Mouse (Mus musculus): Measurements from ENCODE around the gene Olfr572. TPM values are rescaled to one million over a fixed set of nuclear protein-coding genes. Genes with fewer than 3 reads are reported as not detected.
A peak's percentile ranks its signal among the peaks of the same experiment; 100 is the strongest.

The Olfr572 gene
- not detected in 2 replicates for polyA plus RNA-seq (2012; rRNA removed)

GRCm38 (mm10) chr7:102924109-102924508, at the start of gene Olfr572:
TSS of gene Olfr572 (plus strand) at chr7:102924409.
- TF ChIP-seq POLR2A (IDR thresholded peaks at IDR 0.05; ENCODE audit: borderline replicate concordance, insufficient read depth, low read length) = no peak
- TF ChIP-seq CTCF (IDR thresholded peaks at IDR 0.05; ENCODE audit: borderline replicate concordance, insufficient read depth, low read depth, low read length) = no peak
- 49% methylated on average over 1 of the region's 1 CpGs for WGBS
- DNase-seq = no peak
- Histone ChIP-seq H3K4me3 (replicated peaks; ENCODE audit: insufficient read depth, low read depth, low read length) (no peak within 1 kb of the TSS), H3K4me1 (ENCODE audit: control insufficient read depth, insufficient read depth, low read length) (no peaks in the 10 kb centered on the region), H3K27me3 (ENCODE audit: control insufficient read depth, insufficient read depth, low read length) (no peaks in the 10 kb centered on the region), H3K27ac (ENCODE audit: insufficient read depth, low read length) (no peak within 1 kb of the TSS)

GRCm38 (mm10) chr7:102876822-102877221, 47.4 kb upstream of the Olfr572 start, which contains the start of gene Olfr568:
TSS of gene Olfr568 (plus strand) at chr7:102877122.
- Histone ChIP-seq H3K27me3 (ENCODE audit: control insufficient read depth, insufficient read depth, low read length) (no peaks in the 10 kb centered on the region), H3K27ac (ENCODE audit: insufficient read depth, low read length) (no peak within 1 kb of the TSS), H3K4me1 (ENCODE audit: control insufficient read depth, insufficient read depth, low read length) (no peaks in the 10 kb centered on the region), H3K4me3 (replicated peaks; ENCODE audit: insufficient read depth, low read depth, low read length) (no peak within 1 kb of the TSS)
- no peak for DNase-seq
- no peak for TF ChIP-seq CTCF (IDR thresholded peaks at IDR 0.05; ENCODE audit: borderline replicate concordance, insufficient read depth, low read depth, low read length)
- TF ChIP-seq POLR2A (IDR thresholded peaks at IDR 0.05; ENCODE audit: borderline replicate concordance, insufficient read depth, low read length) = no peak

- Histone ChIP-seq H3K4me1 (ENCODE audit: control insufficient read depth, insufficient read depth, low read length) (no peaks in the 10 kb centered on the region), H3K27me3 (ENCODE audit: control insufficient read depth, insufficient read depth, low read length) (no peaks in the 10 kb centered on the region), H3K27ac (ENCODE audit: insufficient read depth, low read length) (no peak within 1 kb of the TSS), H3K4me3 (replicated peaks; ENCODE audit: insufficient read depth, low read depth, low read length) (no peak within 1 kb of the TSS)
- TF ChIP-seq CTCF (IDR thresholded peaks at IDR 0.05; ENCODE audit: borderline replicate concordance, insufficient read depth, low read depth, low read length) (no peak), POLR2A (IDR thresholded peaks at IDR 0.05; ENCODE audit: borderline replicate concordance, insufficient read depth, low read length) (no peak)
- 59% methylated on average over 3 of the region's 3 CpGs for WGBS
- DNase-seq = no peak
Observed at GRCm38 (mm10) chr7:102890782-102891181, 33.4 kb upstream of the Olfr572 start, which contains the start of gene Olfr569. TSS of gene Olfr569 (minus strand) at chr7:102890882.

GRCm38 (mm10) chr7:102915261-102915660, 8.9 kb upstream of the Olfr572 start:
- H3K4me1 ChIP-seq (ENCODE audit: control insufficient read depth, insufficient read depth, low read length) = no peaks in the 10 kb centered on the region
- no peak overlapping the region for H3K27ac ChIP-seq (ENCODE audit: insufficient read depth, low read length)
- H3K27me3 ChIP-seq (ENCODE audit: control insufficient read depth, insufficient read depth, low read length) = no peaks in the 10 kb centered on the region
- no peak for TF ChIP-seq CTCF (IDR thresholded peaks at IDR 0.05; ENCODE audit: borderline replicate concordance, insufficient read depth, low read depth, low read length)
- no peak for TF ChIP-seq POLR2A (IDR thresholded peaks at IDR 0.05; ENCODE audit: borderline replicate concordance, insufficient read depth, low read length)
- WGBS = 55% methylated on average over 1 of the region's 1 CpGs
- DNase-seq = no peak
- no peak overlapping the region for H3K4me3 ChIP-seq (replicated peaks; ENCODE audit: insufficient read depth, low read depth, low read length)

GRCm38 (mm10) chr7:102916405-102916804, 7.8 kb upstream of the Olfr572 start:
- Histone ChIP-seq H3K4me1 (ENCODE audit: control insufficient read depth, insufficient read depth, low read length) (no peaks in the 10 kb centered on the region), H3K27me3 (ENCODE audit: control insufficient read depth, insufficient read depth, low read length) (no peaks in the 10 kb centered on the region), H3K4me3 (replicated peaks; ENCODE audit: insufficient read depth, low read depth, low read length) (no peak overlapping the region), H3K27ac (ENCODE audit: insufficient read depth, low read length) (no peak overlapping the region)
- TF ChIP-seq CTCF (IDR thresholded peaks at IDR 0.05; ENCODE audit: borderline replicate concordance, insufficient read depth, low read depth, low read length) (no peak), POLR2A (IDR thresholded peaks at IDR 0.05; ENCODE audit: borderline replicate concordance, insufficient read depth, low read length) (no peak)
- DNase-seq = no peak
- WGBS = 78% methylated on average over 5 of the region's 5 CpGs

- Histone ChIP-seq H3K4me1 (ENCODE audit: control insufficient read depth, insufficient read depth, low read length) (no peaks in the 10 kb centered on the region), H3K27me3 (ENCODE audit: control insufficient read depth, insufficient read depth, low read length) (no peaks in the 10 kb centered on the region), H3K27ac (ENCODE audit: insufficient read depth, low read length) (no peak within 1 kb of the TSS), H3K4me3 (replicated peaks; ENCODE audit: insufficient read depth, low read depth, low read length) (no peak within 1 kb of the TSS)
- WGBS = 71% methylated on average over 4 of the region's 4 CpGs
- no peak for TF ChIP-seq POLR2A (IDR thresholded peaks at IDR 0.05; ENCODE audit: borderline replicate concordance, insufficient read depth, low read length)
- no peak for TF ChIP-seq CTCF (IDR thresholded peaks at IDR 0.05; ENCODE audit: borderline replicate concordance, insufficient read depth, low read depth, low read length)
- no peak for DNase-seq
Observed at GRCm38 (mm10) chr7:102917032-102917875, 7.0 kb upstream of the Olfr572 start, which contains the start of gene Olfr571. TSS of gene Olfr571 (minus strand) at chr7:102917536.

- WGBS = 8% methylated on average over 1 of the region's 1 CpGs
- Histone ChIP-seq H3K4me1 (ENCODE audit: control insufficient read depth, insufficient read depth, low read length) (no peaks in the 10 kb centered on the region), H3K4me3 (replicated peaks; ENCODE audit: insufficient read depth, low read depth, low read length) (no peak overlapping the region), H3K27me3 (ENCODE audit: control insufficient read depth, insufficient read depth, low read length) (no peaks in the 10 kb centered on the region), H3K27ac (ENCODE audit: insufficient read depth, low read length) (no peak overlapping the region)
- no peak for TF ChIP-seq CTCF (IDR thresholded peaks at IDR 0.05; ENCODE audit: borderline replicate concordance, insufficient read depth, low read depth, low read length)
- no peak for TF ChIP-seq POLR2A (IDR thresholded peaks at IDR 0.05; ENCODE audit: borderline replicate concordance, insufficient read depth, low read length)
- DNase-seq = peak in 1 of 2 experiments; percentile 8
Observed at GRCm38 (mm10) chr7:102919632-102920031, 4.6 kb upstream of the Olfr572 start.

- no peak overlapping the region for H3K4me3 ChIP-seq (replicated peaks; ENCODE audit: insufficient read depth, low read depth, low read length)
- DNase-seq = no peak
- H3K27ac ChIP-seq (ENCODE audit: insufficient read depth, low read length) = no peak overlapping the region
- TF ChIP-seq POLR2A (IDR thresholded peaks at IDR 0.05; ENCODE audit: borderline replicate concordance, insufficient read depth, low read length) (no peak), CTCF (IDR thresholded peaks at IDR 0.05; ENCODE audit: borderline replicate concordance, insufficient read depth, low read depth, low read length) (no peak)
- no peaks in the 10 kb centered on the region for H3K4me1 ChIP-seq (ENCODE audit: control insufficient read depth, insufficient read depth, low read length)
- no peaks in the 10 kb centered on the region for H3K27me3 ChIP-seq (ENCODE audit: control insufficient read depth, insufficient read depth, low read length)
- 62% methylated on average over 3 of the region's 3 CpGs for WGBS
Observed at GRCm38 (mm10) chr7:102927105-102927504, 2.9 kb downstream of the Olfr572 start.

All from cerebellum, adult 2 months (tissue).